Mouse (Mus musculus): ENCODE data around the gene Gm49378. TPM values are rescaled to one million over a fixed set of nuclear protein-coding genes. Genes with fewer than 3 reads are reported as not detected.

The Gm49378 gene
- polyA plus RNA-seq, 1 experiment from 2014 or later = 4.0 TPM

Other genes starting within 250 kb of the Gm49378 start
- 26.0 and 36.5 TPM in 2 replicates for gene Dhrs4, start 159.1 kb downstream of the Gm49378 start, polyA plus RNA-seq (2014; fragmentation: Nextera tagmentation; extraction: Ambion mirVana)
- gene Carmil3, start 147.2 kb downstream of the Gm49378 start, polyA plus RNA-seq (2014; fragmentation: Nextera tagmentation; extraction: Ambion mirVana) = 10.1 and 14.0 TPM in 2 replicates
- gene Cpne6, start 127.5 kb downstream of the Gm49378 start, polyA plus RNA-seq (2014; fragmentation: Nextera tagmentation; extraction: Ambion mirVana) = 1.3 and 1.6 TPM in 2 replicates
- gene Nrl, start 112.9 kb downstream of the Gm49378 start, polyA plus RNA-seq (2014; fragmentation: Nextera tagmentation; extraction: Ambion mirVana) = 0.15 and 0.20 TPM in 2 replicates
- gene Pck2, start 97.6 kb downstream of the Gm49378 start, polyA plus RNA-seq (2014; fragmentation: Nextera tagmentation; extraction: Ambion mirVana) = 11.3 and 12.6 TPM in 2 replicates
- gene Dcaf11, start 77.9 kb downstream of the Gm49378 start, polyA plus RNA-seq (2014; fragmentation: Nextera tagmentation; extraction: Ambion mirVana) = 81.5 and 85.4 TPM in 2 replicates
- 0.52 TPM in 1 of 2 replicates, not detected in the other for gene A730061H03Rik, start 77.5 kb downstream of the Gm49378 start, polyA plus RNA-seq (2014; fragmentation: Nextera tagmentation; extraction: Ambion mirVana)
- gene Fitm1, start 62.3 kb downstream of the Gm49378 start, polyA plus RNA-seq (2014; fragmentation: Nextera tagmentation; extraction: Ambion mirVana) = 0.77 and 1.8 TPM in 2 replicates
- gene Psme1, start 59.8 kb downstream of the Gm49378 start, polyA plus RNA-seq (2014; fragmentation: Nextera tagmentation; extraction: Ambion mirVana) = 126 TPM in 2 replicates
- gene Emc9, start 52.6 kb downstream of the Gm49378 start, polyA plus RNA-seq (2014; fragmentation: Nextera tagmentation; extraction: Ambion mirVana) = 6.4 and 8.5 TPM in 2 replicates
- gene Psme2, start 46.8 kb downstream of the Gm49378 start, polyA plus RNA-seq (2014; fragmentation: Nextera tagmentation; extraction: Ambion mirVana) = 195 and 222 TPM in 2 replicates
- 10.6 and 12.1 TPM in 2 replicates for gene Rnf31, start 46.2 kb downstream of the Gm49378 start, polyA plus RNA-seq (2014; fragmentation: Nextera tagmentation; extraction: Ambion mirVana)
- gene Irf9, start 34.3 kb downstream of the Gm49378 start, polyA plus RNA-seq (2014; fragmentation: Nextera tagmentation; extraction: Ambion mirVana) = 6.9 and 7.6 TPM in 2 replicates
- 8.2 and 8.8 TPM in 2 replicates for gene Rec8, start 19.9 kb downstream of the Gm49378 start, polyA plus RNA-seq (2014; fragmentation: Nextera tagmentation; extraction: Ambion mirVana)
- gene Ipo4, start 1.9 kb downstream of the Gm49378 start, polyA plus RNA-seq (2014; fragmentation: Nextera tagmentation; extraction: Ambion mirVana) = 71.2 and 73.1 TPM in 2 replicates
- 60.2 and 61.9 TPM in 2 replicates for gene Tm9sf1, start 5.9 kb upstream of the Gm49378 start, polyA plus RNA-seq (2014; fragmentation: Nextera tagmentation; extraction: Ambion mirVana)
- gene Tssk4, start 12.3 kb upstream of the Gm49378 start, polyA plus RNA-seq (2014; fragmentation: Nextera tagmentation; extraction: Ambion mirVana) = 0.38 and 0.48 TPM in 2 replicates
- gene Mdp1, start 22.6 kb upstream of the Gm49378 start, polyA plus RNA-seq (2014; fragmentation: Nextera tagmentation; extraction: Ambion mirVana) = 67.7 and 70.2 TPM in 2 replicates
- 54.6 and 58.8 TPM in 2 replicates for gene Gmpr2, start 34.0 kb upstream of the Gm49378 start, polyA plus RNA-seq (2014; fragmentation: Nextera tagmentation; extraction: Ambion mirVana)
- gene Nedd8, start 34.2 kb upstream of the Gm49378 start, polyA plus RNA-seq (2014; fragmentation: Nextera tagmentation; extraction: Ambion mirVana) = 596 and 597 TPM in 2 replicates
- gene Tinf2, start 43.9 kb upstream of the Gm49378 start, polyA plus RNA-seq (2014; fragmentation: Nextera tagmentation; extraction: Ambion mirVana) = 52.7 and 63.1 TPM in 2 replicates
- 0.36 and 0.49 TPM in 2 replicates for gene Tgm1, start 76.0 kb upstream of the Gm49378 start, polyA plus RNA-seq (2014; fragmentation: Nextera tagmentation; extraction: Ambion mirVana)
- 25.3 and 27.4 TPM in 2 replicates for gene Rabggta, start 84.4 kb upstream of the Gm49378 start, polyA plus RNA-seq (2014; fragmentation: Nextera tagmentation; extraction: Ambion mirVana)
- gene Dhrs1, start 107.8 kb upstream of the Gm49378 start, polyA plus RNA-seq (2014; fragmentation: Nextera tagmentation; extraction: Ambion mirVana) = 68.6 and 72.1 TPM in 2 replicates
- gene Nop9, start 107.8 kb upstream of the Gm49378 start, polyA plus RNA-seq (2014; fragmentation: Nextera tagmentation; extraction: Ambion mirVana) = 47.0 and 47.6 TPM in 2 replicates
- 0.33 TPM in 1 of 2 replicates, not detected in the other for gene Cideb, start 120.6 kb upstream of the Gm49378 start, polyA plus RNA-seq (2014; fragmentation: Nextera tagmentation; extraction: Ambion mirVana)
- 0.28 and 0.62 TPM in 2 replicates for gene Ltb4r2, start 123.5 kb upstream of the Gm49378 start, polyA plus RNA-seq (2014; fragmentation: Nextera tagmentation; extraction: Ambion mirVana)
- 0.14 TPM in 1 of 2 replicates, not detected in the other for gene Ltb4r1, start 128.1 kb upstream of the Gm49378 start, polyA plus RNA-seq (2014; fragmentation: Nextera tagmentation; extraction: Ambion mirVana)
- gene Adcy4, start 146.2 kb upstream of the Gm49378 start, polyA plus RNA-seq (2014; fragmentation: Nextera tagmentation; extraction: Ambion mirVana) = 6.6 and 7.6 TPM in 2 replicates
- gene Ripk3, start 151.0 kb upstream of the Gm49378 start, polyA plus RNA-seq (2014; fragmentation: Nextera tagmentation; extraction: Ambion mirVana) = 11.0 and 12.9 TPM in 2 replicates
- gene Nfatc4, start 185.2 kb upstream of the Gm49378 start, polyA plus RNA-seq (2014; fragmentation: Nextera tagmentation; extraction: Ambion mirVana) = 19.5 and 25.5 TPM in 2 replicates
- 8.3 and 8.8 TPM in 2 replicates for gene Nynrin, start 216.1 kb upstream of the Gm49378 start, polyA plus RNA-seq (2014; fragmentation: Nextera tagmentation; extraction: Ambion mirVana)
- gene Cbln3, start 246.5 kb upstream of the Gm49378 start, polyA plus RNA-seq (2014; fragmentation: Nextera tagmentation; extraction: Ambion mirVana) = 0.17 and 0.31 TPM in 2 replicates
- 7.8 and 9.3 TPM in 2 replicates for gene Khnyn, start 247.1 kb upstream of the Gm49378 start, polyA plus RNA-seq (2014; fragmentation: Nextera tagmentation; extraction: Ambion mirVana)

Data from hindbrain, embryonic 11.5 days (tissue).